In genomic region chr16:4963346-4963745, GRCm38 (mm10) we compare ENCODE assay signal across 9 mouse cellular contexts. TPM values are rescaled to one million over a fixed set of nuclear protein-coding genes. Genes with fewer than 3 reads are reported as not detected.
DNase-seq lines count a peak whose midpoint lies in the region; ATAC-seq lines count a peak whose summit lies in the region.
"Had no signal": no experiment of that assay in that cellular context is flagged by ENCODE, and none has a peak within 500 bp of the region (broad histone marks: within the 10 kb centered on the region; RNA-seq: fewer than 3 reads in every experiment).

No protein-coding gene starts in this region.

- peak overlapping the region in 1 of 2 experiments; percentile 69; a peak in 2 of 4 replicates for H3K27ac ChIP-seq in heart, embryonic 14.5 days (replicated peaks in 1 of 2; ENCODE audit: control insufficient read depth in 1 of 2, insufficient read depth in 1 of 2, low read depth in 2 of 2, low read length in 2 of 2)
- no peak overlapping the region for H3K27ac ChIP-seq in forebrain, embryonic 16.5 days (ENCODE audit: low read length)
- peak overlapping the region; percentile 90; the same call in 1 of the 2 replicates for H3K27ac ChIP-seq in midbrain, embryonic 10.5 days (replicated peaks)

- no peaks in the 10 kb centered on the region for H3K27me3 ChIP-seq in heart, embryonic 14.5 days (ENCODE audit: control insufficient read depth, insufficient read depth, low read length)
- no peaks in the 10 kb centered on the region for H3K27me3 ChIP-seq in forebrain, embryonic 16.5 days (replicated peaks; ENCODE audit: control insufficient read depth, insufficient read depth, low read length)
- no peaks in the 10 kb centered on the region for H3K27me3 ChIP-seq in midbrain, embryonic 10.5 days (ENCODE audit: low read depth, poor library complexity, severe bottlenecking)

- intact Hi-C loops in heart, postnatal 10 days (cut with DNase I), result no loop called here
- intact Hi-C loops in left cerebral cortex, postnatal 10 days (cut with DNase I), result loop anchor here (5.0 kb wide), 1 partner anchor 49 kb away; the partner anchor contains the start of gene Rogdi

- DNase-seq in heart, postnatal 10 days, result no peak
- peak; percentile 22 for DNase-seq in ES-CJ7 (ENCODE audit: low read depth, low spot score)
- no peak for DNase-seq in midbrain, embryonic 10.5 days (ENCODE audit: low spot score)
- no peak for DNase-seq in layer of hippocampus, adult 8-10 months (ENCODE audit: low spot score in 2 of 2)
- DNase-seq in left cerebral cortex, postnatal 10 days (ENCODE audit: extremely low spot score in 1 of 2, low spot score in 2 of 2), result no peak
- DNase-seq in thymus, postnatal 14 days, result no peak

- H3K4me2 ChIP-seq in heart, embryonic 14.5 days (ENCODE audit: low read length), result peak overlapping the region; percentile 69
- H3K4me2 ChIP-seq in forebrain, embryonic 16.5 days (ENCODE audit: low read length), result peak overlapping the region; percentile 85

- H3K4me1 ChIP-seq in heart, embryonic 14.5 days (ENCODE audit: control insufficient read depth in 2 of 2, insufficient read depth in 2 of 2, low read length in 2 of 2), result peaks cover 4 to 16% of the 10 kb centered on the region in 2 experiments; a peak in 3 of 4 replicates
- peaks cover 19% of the 10 kb centered on the region for H3K4me1 ChIP-seq in forebrain, embryonic 16.5 days (replicated peaks; ENCODE audit: control insufficient read depth, insufficient read depth, low read length)
- peaks cover 24% of the 10 kb centered on the region for H3K4me1 ChIP-seq in midbrain, embryonic 10.5 days

- 36% methylated on average over 9 of the region's 9 CpGs for WGBS in heart, embryonic 14.5 days
- WGBS in forebrain, embryonic 16.5 days, result 34% methylated on average over 9 of the region's 9 CpGs
- 37% methylated on average over 9 of the region's 9 CpGs for WGBS in midbrain, embryonic 10.5 days

- no peaks in the 10 kb centered on the region for H3K9me3 ChIP-seq in heart, embryonic 14.5 days (ENCODE audit: control insufficient read depth, low read length)
- no peaks in the 10 kb centered on the region for H3K9me3 ChIP-seq in forebrain, embryonic 16.5 days (ENCODE audit: control insufficient read depth, low read length)
- H3K9me3 ChIP-seq in midbrain, embryonic 10.5 days (replicated peaks), result no peaks in the 10 kb centered on the region

- H3K36me3 ChIP-seq in heart, embryonic 14.5 days (ENCODE audit: control insufficient read depth, insufficient read depth, low read length), result peaks cover 9% of the 10 kb centered on the region; the same call in 1 of the 2 replicates
- H3K36me3 ChIP-seq in forebrain, embryonic 16.5 days (ENCODE audit: control insufficient read depth, insufficient read depth), result 0 out of 2 replicates have a peak, but pooled peaks cover 2% of the 10 kb centered on the region
- peaks cover 22% of the 10 kb centered on the region for H3K36me3 ChIP-seq in midbrain, embryonic 10.5 days

- H3K9ac ChIP-seq in heart, embryonic 14.5 days (ENCODE audit: low read length), result peak overlapping the region; percentile 77
- H3K9ac ChIP-seq in forebrain, embryonic 16.5 days (replicated peaks; ENCODE audit: low read depth, low read length), result peak overlapping the region; percentile 41

- no peak for ATAC-seq in heart, embryonic 14.5 days (ENCODE audit: insufficient number of reproducible peaks, insufficient read depth, low FRiP score, low read depth)
- ATAC-seq in forebrain, embryonic 16.5 days, result no peak

- peak overlapping the region; percentile 62 to 91 for H3K4me3 ChIP-seq in heart, embryonic 14.5 days (ENCODE audit: control insufficient read depth in 1 of 2, insufficient read depth in 1 of 2, low read depth in 1 of 2, low read length in 2 of 2)
- peak overlapping the region; percentile 90 for H3K4me3 ChIP-seq in forebrain, embryonic 16.5 days (replicated peaks; ENCODE audit: low read length)
- peak overlapping the region; percentile 98 for H3K4me3 ChIP-seq in midbrain, embryonic 10.5 days

RNA-seq across cellular contexts. Expression of gene Anks3, which starts 0.7 kb away (rescaled TPM):
- 26.6 and 32.3 TPM in 2 replicates for polyA plus RNA-seq in heart, embryonic 14.5 days (2014; fragmentation: Nextera tagmentation; extraction: Ambion mirVana)
- 10 to 100 TPM; 19.7 to 20.8 TPM for total RNA-seq in heart, postnatal 10 days (2021)
- 74.5 and 85.7 TPM in 2 replicates for polyA plus RNA-seq in forebrain, embryonic 16.5 days (2015; fragmentation: Nextera tagmentation; extraction: Ambion mirVana)
- polyA plus RNA-seq in midbrain, embryonic 10.5 days (2016; fragmentation: Nextera tagmentation; extraction: Ambion mirVana), result 54.5 and 62.1 TPM in 2 replicates
- 10 to 100 TPM; 67.3 to 90.8 (median 81.5) TPM for total RNA-seq in layer of hippocampus, adult 8-10 months (2022)
- 10 to 100 TPM; 47.3 to 51.6 TPM for total RNA-seq in left cerebral cortex, postnatal 10 days (2021)

RNA-seq across cellular contexts. Expression of gene Nudt16l1, which starts 24.8 kb away (rescaled TPM):
- polyA plus RNA-seq in heart, embryonic 14.5 days (2014; fragmentation: Nextera tagmentation; extraction: Ambion mirVana), result 126 and 128 TPM in 2 replicates
- total RNA-seq in heart, postnatal 10 days (2021), result 10 to 100 TPM; 40.5 to 43.9 TPM
- 139 and 148 TPM in 2 replicates for polyA plus RNA-seq in forebrain, embryonic 16.5 days (2015; fragmentation: Nextera tagmentation; extraction: Ambion mirVana)
- polyA plus RNA-seq in midbrain, embryonic 10.5 days (2016; fragmentation: Nextera tagmentation; extraction: Ambion mirVana), result 136 and 141 TPM in 2 replicates
- total RNA-seq in layer of hippocampus, adult 8-10 months (2022), result 10 to 100 TPM; 75.3 to 81.3 (median 78.2) TPM
- total RNA-seq in left cerebral cortex, postnatal 10 days (2021), result 10 to 100 TPM; 69.3 to 73.0 TPM

RNA-seq across cellular contexts. Expression of gene Sept12, which starts 34.3 kb away (rescaled TPM):
- not detected in 2 replicates for polyA plus RNA-seq in heart, embryonic 14.5 days (2014; fragmentation: Nextera tagmentation; extraction: Ambion mirVana)
- not detected for total RNA-seq in heart, postnatal 10 days (2021)
- not detected in 2 replicates for polyA plus RNA-seq in forebrain, embryonic 16.5 days (2015; fragmentation: Nextera tagmentation; extraction: Ambion mirVana)
- not detected in 2 replicates for polyA plus RNA-seq in midbrain, embryonic 10.5 days (2016; fragmentation: Nextera tagmentation; extraction: Ambion mirVana)
- not detected for total RNA-seq in layer of hippocampus, adult 8-10 months (2022)
- total RNA-seq in left cerebral cortex, postnatal 10 days (2021), result not detected
- total RNA-seq: adrenal gland, postnatal 36 days had no signal

RNA-seq across cellular contexts. Expression of gene Smim22, which starts 43.7 kb away (rescaled TPM):
- 3.3 and 4.2 TPM in 2 replicates for polyA plus RNA-seq in heart, embryonic 14.5 days (2014; fragmentation: Nextera tagmentation; extraction: Ambion mirVana)
- not detected for total RNA-seq in heart, postnatal 10 days (2021)
- polyA plus RNA-seq in forebrain, embryonic 16.5 days (2015; fragmentation: Nextera tagmentation; extraction: Ambion mirVana), result 1.3 TPM in 1 of 2 replicates, not detected in the other
- 1.0 TPM in 1 of 2 replicates, not detected in the other for polyA plus RNA-seq in midbrain, embryonic 10.5 days (2016; fragmentation: Nextera tagmentation; extraction: Ambion mirVana)
- total RNA-seq in layer of hippocampus, adult 8-10 months (2022), result not detected
- total RNA-seq in left cerebral cortex, postnatal 10 days (2021), result not detected
- total RNA-seq: adrenal gland, postnatal 36 days had no signal

RNA-seq across cellular contexts. Expression of gene Rogdi, which starts 50.0 kb away (rescaled TPM):
- polyA plus RNA-seq in heart, embryonic 14.5 days (2014; fragmentation: Nextera tagmentation; extraction: Ambion mirVana), result 58.9 and 59.6 TPM in 2 replicates
- total RNA-seq in heart, postnatal 10 days (2021), result 10 to 100 TPM; 21.7 to 25.7 TPM
- 83.1 and 114 TPM in 2 replicates for polyA plus RNA-seq in forebrain, embryonic 16.5 days (2015; fragmentation: Nextera tagmentation; extraction: Ambion mirVana)
- 68.9 and 82.6 TPM in 2 replicates for polyA plus RNA-seq in midbrain, embryonic 10.5 days (2016; fragmentation: Nextera tagmentation; extraction: Ambion mirVana)
- total RNA-seq in layer of hippocampus, adult 8-10 months (2022), result 100 to 1,000 TPM; 282 to 333 (median 307) TPM
- 100 to 1,000 TPM; 150 to 160 TPM for total RNA-seq in left cerebral cortex, postnatal 10 days (2021)
